Mouse (Mus musculus) lung, embryonic 16.5 days (tissue): Measurements from ENCODE around the gene E2f6. TPM values are rescaled to one million over a fixed set of nuclear protein-coding genes. Genes with fewer than 3 reads are reported as not detected.
A peak's percentile ranks its signal among the peaks of the same experiment; 100 is the strongest.

Experiments used
- ATAC-seq: fragments of 200-750 bp; cut with Nextera tagmentation; 2 replicates; pipeline ENCODE4 v1.8.0; 2017; ENCODE audit warnings: low read depth, mild to moderate bottlenecking, moderate library complexity
- H3K27ac ChIP-seq: fragments of 300-500 bp; sonication (generic); 2 replicates; pipeline ENCODE4 v1.5.1; 2014; ENCODE audit warnings: mild to moderate bottlenecking, control low read depth, low read length
- H3K27me3 ChIP-seq: fragments of 300-500 bp; sonication (generic); 2 replicates; pipeline ENCODE4 v1.6.1; 2014; ENCODE audit warnings: low read depth, low read length, mixed read lengths; ENCODE audit not compliant: control insufficient read depth, insufficient read depth
- H3K36me3 ChIP-seq: fragments of 300-500 bp; sonication (generic); 2 replicates; pipeline ENCODE4 v1.6.1; 2014; ENCODE audit warnings: low read length; ENCODE audit not compliant: control insufficient read depth, insufficient read depth
- H3K4me1 ChIP-seq: fragments of 300-500 bp; sonication (generic); replicated peaks from 2 replicates; pipeline ENCODE4 v1.6.1; 2014; ENCODE audit warnings: low read length, mixed read lengths; ENCODE audit not compliant: control insufficient read depth, insufficient read depth
- H3K4me2 ChIP-seq: fragments of 300-500 bp; sonication (generic); 2 replicates; pipeline ENCODE4 v1.6.1; 2014; ENCODE audit warnings: low read depth, low read length, control low read depth
- H3K4me3 ChIP-seq: fragments of 300-500 bp; sonication (generic); 2 replicates; pipeline ENCODE4 v1.5.1; 2014; ENCODE audit warnings: mild to moderate bottlenecking, low read length, control low read depth
- H3K9ac ChIP-seq: fragments of 300-500 bp; sonication (generic); 2 replicates; pipeline ENCODE4 v1.6.1; 2014; ENCODE audit warnings: low read length, control low read depth
- H3K9me3 ChIP-seq: fragments of 300-500 bp; sonication (generic); 2 replicates; pipeline ENCODE4 v1.6.1; 2016; ENCODE audit warnings: low read length; ENCODE audit not compliant: control insufficient read depth
- WGBS: fragments of 180-500 bp; shearing (Covaris S2); extraction: QIAGEN DNeasy Blood & Tissue Kit; methylation state at CpG from one replicate; pipeline ENCODE4 v1.1.7; 2014; 5-methylcytosine and 5-hydroxymethylcytosine counted together
- polyA plus RNA-seq: library from polyadenylated mRNA; unstranded; fragments of >200 nt; fragmentation: Nextera tagmentation; extraction: Ambion mirVana; gene quantifications from 2 replicates; pipeline ENCODE4 v1.2.1, GENCODE M21; 2015

E2f6 gene
- polyA plus RNA-seq, 1 experiment from 2014 or later = 29.6 TPM

DNA sequence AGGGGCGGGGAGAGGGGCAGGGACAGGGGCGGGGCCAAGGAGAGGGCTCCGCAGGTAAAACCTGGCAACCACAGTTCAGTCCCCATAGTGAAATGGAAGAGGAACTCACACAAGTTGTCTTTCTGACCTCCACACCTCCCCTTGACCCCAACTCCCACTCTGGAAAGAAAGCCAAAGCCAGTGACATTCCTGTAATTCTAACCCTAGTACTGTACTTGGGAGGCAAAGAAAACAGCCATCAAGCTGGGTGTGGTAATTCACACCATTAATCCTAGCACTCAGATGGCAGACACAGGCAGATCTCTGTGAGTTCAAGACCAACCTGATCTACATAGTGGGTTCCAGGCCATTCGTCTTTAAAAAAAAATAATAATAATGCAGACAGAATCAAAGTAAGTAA is 17.4 kb upstream of the E2f6 start:
- H3K9me3 ChIP-seq = no peaks in the 10 kb centered on the region
- no peak overlapping the region for H3K27ac ChIP-seq
- no peak overlapping the region for H3K4me3 ChIP-seq
- 77% methylated on average over 4 of the region's 4 CpGs for WGBS
- no peaks in the 10 kb centered on the region for H3K27me3 ChIP-seq
- no peak for ATAC-seq
- H3K36me3 ChIP-seq = no peaks in the 10 kb centered on the region
- no peak overlapping the region for H3K9ac ChIP-seq
- no peak overlapping the region for H3K4me2 ChIP-seq
- no peaks in the 10 kb centered on the region for H3K4me1 ChIP-seq

DNA sequence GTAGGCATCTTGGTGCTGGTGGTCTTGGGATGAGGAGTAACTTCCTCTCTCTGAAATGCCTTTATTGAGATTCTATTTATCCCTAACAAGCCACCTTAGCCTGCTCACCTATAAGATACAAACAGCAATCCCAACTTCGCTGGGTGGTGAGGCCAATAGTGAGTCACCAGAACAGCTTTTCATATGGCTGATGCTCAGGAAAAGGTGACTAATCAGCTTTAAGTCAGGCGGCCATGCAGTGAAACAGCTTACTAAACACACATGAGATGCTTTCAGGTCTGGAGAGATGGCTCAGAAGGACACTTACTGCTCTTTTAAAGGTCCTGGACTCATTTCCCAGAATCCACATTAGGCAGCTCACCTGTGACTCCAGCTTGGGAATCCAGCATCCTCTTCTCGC is 15.0 kb upstream of the E2f6 start:
- Histone ChIP-seq H3K4me2 (no peak overlapping the region), H3K9me3 (no peaks in the 10 kb centered on the region), H3K27me3 (no peaks in the 10 kb centered on the region), H3K9ac (no peak overlapping the region), H3K4me3 (no peak overlapping the region), H3K27ac (no peak overlapping the region), H3K36me3 (no peaks in the 10 kb centered on the region), H3K4me1 (peaks cover 8% of the 10 kb centered on the region)
- ATAC-seq = no peak
- 84% methylated on average over 3 of the region's 3 CpGs for WGBS

GRCm38 (mm10) chr12:16798894-16799293 is 11.9 kb upstream of the E2f6 start:
- no peaks in the 10 kb centered on the region; the same call in 1 of the 2 replicates for H3K27me3 ChIP-seq
- no peaks in the 10 kb centered on the region for H3K36me3 ChIP-seq
- no peak overlapping the region for H3K4me3 ChIP-seq
- H3K9me3 ChIP-seq = no peaks in the 10 kb centered on the region
- H3K27ac ChIP-seq = no peak overlapping the region
- no peak for ATAC-seq
- no peak overlapping the region for H3K4me2 ChIP-seq
- 56% methylated on average over 3 of the region's 3 CpGs for WGBS
- peaks cover 8% of the 10 kb centered on the region for H3K4me1 ChIP-seq
- H3K9ac ChIP-seq = no peak overlapping the region

DNA sequence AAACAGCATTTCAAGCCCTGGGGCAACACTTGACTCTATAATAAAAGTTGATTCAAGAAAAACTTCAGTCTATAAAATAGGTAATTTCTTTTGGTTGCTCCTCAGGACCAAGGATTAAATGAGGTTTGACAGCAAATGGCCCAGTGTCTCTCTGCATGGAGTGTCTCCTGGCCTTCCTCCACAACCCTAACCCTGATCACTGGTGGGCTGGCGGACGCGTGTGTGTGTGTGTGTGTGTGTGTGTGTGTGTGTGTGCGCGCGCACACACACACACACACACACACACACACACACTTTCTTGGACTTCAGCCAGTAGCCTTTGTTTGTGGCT is 10.9 kb upstream of the E2f6 start:
- Histone ChIP-seq H3K9ac (peak overlapping the region; percentile 70), H3K4me2 (peak overlapping the region; percentile 94), H3K36me3 (no peaks in the 10 kb centered on the region), H3K4me1 (peaks cover 8% of the 10 kb centered on the region), H3K9me3 (no peaks in the 10 kb centered on the region), H3K4me3 (peak overlapping the region; percentile 53), H3K27ac (no peak overlapping the region), H3K27me3 (no peaks in the 10 kb centered on the region; the same call in 1 of the 2 replicates)
- 25% methylated on average over 6 of the region's 6 CpGs for WGBS
- peak; percentile 34; the same call in 1 of the 2 replicates for ATAC-seq

DNA sequence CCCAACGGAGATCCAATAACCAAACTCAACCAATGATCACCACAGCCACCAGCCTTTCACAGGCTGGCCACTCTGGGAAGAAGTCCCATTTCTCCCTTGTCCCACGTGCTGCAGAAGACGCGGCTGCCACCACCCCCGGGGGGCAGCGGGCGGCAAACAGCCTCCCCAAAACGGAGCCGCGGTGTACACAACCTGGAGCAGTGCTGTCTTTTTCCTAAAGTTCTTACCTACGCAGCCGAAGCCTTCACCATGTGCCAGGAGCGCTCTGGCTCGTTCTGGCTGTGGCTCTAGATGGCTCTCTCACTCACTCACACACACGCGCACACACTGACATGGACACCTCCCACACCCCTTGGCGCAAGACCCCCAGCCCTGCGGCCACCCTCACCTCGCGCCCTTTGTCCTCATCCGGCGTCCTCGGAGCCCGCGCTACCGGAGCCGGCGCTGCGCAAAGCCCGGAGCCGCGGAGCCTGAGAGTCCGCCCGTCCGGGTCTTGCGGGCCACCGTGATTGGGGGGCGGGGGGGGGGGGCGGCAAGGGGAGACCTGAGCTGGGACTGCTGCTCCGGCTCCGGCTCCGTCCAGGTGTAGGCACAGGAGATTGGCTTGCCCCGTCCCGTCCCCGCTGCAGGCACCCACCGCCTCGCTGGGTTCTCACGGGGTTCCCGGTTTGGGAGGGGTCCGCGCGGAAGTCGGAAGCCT is 10.4 kb upstream of the E2f6 start, which contains the start of gene Greb1:
Greb1 (minus strand) TSS at position 628 of the 700 bp plus-strand sequence.
- peak within 1 kb of the TSS; percentile 53 for H3K4me3 ChIP-seq
- H3K9me3 ChIP-seq = no peaks in the 10 kb centered on the region
- H3K36me3 ChIP-seq = no peaks in the 10 kb centered on the region
- peak within 1 kb of the TSS; percentile 94 for H3K4me2 ChIP-seq
- H3K4me1 ChIP-seq = peaks cover 8% of the 10 kb centered on the region
- under 1% methylated on average over 51 of the region's 53 CpGs for WGBS
- peak within 1 kb of the TSS; percentile 70 for H3K9ac ChIP-seq
- H3K27ac ChIP-seq = no peak within 1 kb of the TSS
- ATAC-seq = peak; percentile 51
- no peaks in the 10 kb centered on the region; the same call in 1 of the 2 replicates for H3K27me3 ChIP-seq

- Histone ChIP-seq H3K27ac (no peak overlapping the region), H3K4me2 (peak overlapping the region; percentile 94), H3K9ac (peak overlapping the region; percentile 70), H3K9me3 (no peaks in the 10 kb centered on the region), H3K4me3 (peak overlapping the region; percentile 53), H3K4me1 (peaks cover 8% of the 10 kb centered on the region), H3K27me3 (no peaks in the 10 kb centered on the region; the same call in 1 of the 2 replicates), H3K36me3 (no peaks in the 10 kb centered on the region)
- WGBS = under 1% methylated on average over 12 of the region's 12 CpGs
- ATAC-seq = peak; percentile 49
Measured at GRCm38 (mm10) chr12:16800959-16801315, 9.8 kb upstream of the E2f6 start.

DNA sequence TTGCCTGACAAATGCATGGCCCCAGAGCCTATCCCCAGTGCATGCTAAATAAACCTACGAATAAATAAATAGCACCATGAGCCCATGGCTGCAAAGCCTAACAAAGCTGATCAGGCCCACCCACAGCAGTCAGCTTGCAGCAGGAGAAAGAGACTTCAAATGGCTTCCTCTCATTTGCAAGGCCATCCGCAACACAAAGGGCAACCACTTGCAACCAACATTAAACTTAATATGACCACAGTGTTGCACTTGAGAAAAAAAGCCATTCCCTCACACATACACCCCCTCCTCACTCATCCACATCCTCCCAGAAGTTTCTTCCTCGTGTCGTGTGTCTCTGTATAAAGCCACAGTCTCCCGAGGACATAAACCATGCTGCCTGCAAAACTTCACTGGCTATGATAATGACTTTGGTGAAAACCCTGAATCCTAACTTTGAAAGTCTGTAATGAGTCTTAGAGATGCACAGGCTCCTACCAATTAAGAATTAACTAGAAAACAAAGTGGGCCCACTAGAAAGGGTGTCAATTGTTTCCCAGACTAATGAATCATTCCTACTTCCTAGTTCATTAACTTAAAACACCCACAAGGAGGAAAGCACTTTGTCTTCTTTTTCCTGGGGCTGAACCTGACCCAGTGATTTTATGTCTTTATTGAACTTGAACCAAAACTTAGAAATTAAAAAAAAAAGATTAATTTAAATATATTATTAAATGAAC is 7.4 kb upstream of the E2f6 start:
- peaks cover 8% of the 10 kb centered on the region for H3K4me1 ChIP-seq
- no peak overlapping the region for H3K27ac ChIP-seq
- no peak overlapping the region for H3K9ac ChIP-seq
- H3K27me3 ChIP-seq = no peaks in the 10 kb centered on the region; the same call in 1 of the 2 replicates
- no peaks in the 10 kb centered on the region for H3K9me3 ChIP-seq
- H3K4me2 ChIP-seq = no peak overlapping the region
- WGBS = 41% methylated on average over 5 of the region's 5 CpGs
- ATAC-seq = no peak
- no peaks in the 10 kb centered on the region for H3K36me3 ChIP-seq
- H3K4me3 ChIP-seq = no peak overlapping the region

DNA sequence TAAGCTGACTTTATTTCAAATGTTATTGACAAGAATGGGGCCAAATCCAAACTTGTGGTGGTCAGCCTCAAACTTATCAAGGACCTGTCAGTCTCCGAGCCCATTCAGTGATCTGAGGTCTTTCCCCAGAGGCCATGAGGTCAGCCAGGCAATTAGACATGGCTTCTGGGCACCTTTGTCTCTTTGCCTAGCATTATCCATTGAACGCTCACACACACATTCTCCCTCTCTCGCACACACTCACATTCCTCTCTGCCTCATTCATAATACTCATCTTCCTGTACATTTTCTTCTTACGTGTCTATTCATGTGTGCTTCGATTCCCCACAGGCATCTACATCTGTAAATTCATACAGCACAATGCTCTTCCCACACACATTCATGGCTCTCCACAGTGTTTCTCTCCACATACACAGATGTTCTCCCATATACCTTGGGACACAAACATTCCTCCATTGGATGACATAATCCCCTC is 6.8 kb upstream of the E2f6 start:
- no peak overlapping the region for H3K27ac ChIP-seq
- ATAC-seq = no peak
- WGBS = 62% methylated on average over 5 of the region's 5 CpGs

GRCm38 (mm10) chr12:16805511-16805910 is 5.3 kb upstream of the E2f6 start:
- Histone ChIP-seq H3K4me2 (no peak overlapping the region), H3K9me3 (no peaks in the 10 kb centered on the region), H3K36me3 (no peaks in the 10 kb centered on the region), H3K4me3 (no peak overlapping the region), H3K9ac (no peak overlapping the region), H3K27me3 (peaks cover 4% of the 10 kb centered on the region; the same call in 1 of the 2 replicates), H3K4me1 (peaks cover 1% of the 10 kb centered on the region), H3K27ac (no peak overlapping the region)
- WGBS = 6% methylated on average over 5 of the region's 5 CpGs
- peak; percentile 55; the same call in 1 of the 2 replicates for ATAC-seq

More for the DNA sequence above, 6.8 kb upstream of the E2f6 start:
- peaks cover 8% of the 10 kb centered on the region for H3K4me1 ChIP-seq
- H3K9me3 ChIP-seq = no peaks in the 10 kb centered on the region
- no peak overlapping the region for H3K4me3 ChIP-seq
- no peak overlapping the region for H3K9ac ChIP-seq
- H3K27me3 ChIP-seq = no peaks in the 10 kb centered on the region; the same call in 1 of the 2 replicates
- H3K36me3 ChIP-seq = no peaks in the 10 kb centered on the region
- no peak overlapping the region for H3K4me2 ChIP-seq
